Mouse (Mus musculus) embryonic facial prominence, embryonic 12.5 days (tissue): ENCODE results near the gene Arid1b. TPM values are rescaled to one million over a fixed set of nuclear protein-coding genes. Genes with fewer than 3 reads are reported as not detected.
A peak's percentile ranks its signal among the peaks of the same experiment; 100 is the strongest.

Source experiments
- ATAC-seq: fragments of 200-750 bp; cut with Nextera tagmentation; 2 replicates; pipeline ENCODE4 v1.8.0; 2017; ENCODE audit not compliant: insufficient number of reproducible peaks, insufficient read depth, low FRiP score, low TSS enrichment
- H3K27ac ChIP-seq: fragments of 300-500 bp; sonication (generic); 2 replicates; pipeline ENCODE4 v1.5.1; 2016; ENCODE audit warnings: mild to moderate bottlenecking
- H3K27me3 ChIP-seq: fragments of 300-500 bp; sonication (generic); 2 replicates; pipeline ENCODE4 v1.6.1; 2016; ENCODE audit warnings: mild to moderate bottlenecking, moderate library complexity
- H3K36me3 ChIP-seq: fragments of 300-500 bp; sonication (generic); 2 replicates; pipeline ENCODE4 v1.6.1; 2016; ENCODE audit warnings: mild to moderate bottlenecking
- H3K4me1 ChIP-seq: fragments of 300-500 bp; sonication (generic); 2 replicates; pipeline ENCODE4 v1.6.1; 2016
- H3K4me2 ChIP-seq: fragments of 300-500 bp; sonication (generic); replicated peaks from 2 replicates; pipeline ENCODE4 v1.6.1; 2016; ENCODE audit warnings: mild to moderate bottlenecking, moderate library complexity
- H3K4me3 ChIP-seq: fragments of 300-500 bp; sonication (generic); 2 replicates; pipeline ENCODE4 v1.5.1; 2016; ENCODE audit warnings: mild to moderate bottlenecking
- H3K9ac ChIP-seq: fragments of 300-500 bp; sonication (generic); 2 replicates; pipeline ENCODE4 v1.6.1; 2016; ENCODE audit warnings: mild to moderate bottlenecking, moderate library complexity
- H3K9me3 ChIP-seq: fragments of 300-500 bp; sonication (generic); 2 replicates; pipeline ENCODE4 v1.6.1; 2016; ENCODE audit warnings: mild to moderate bottlenecking, moderate library complexity
- WGBS: fragments of 180-500 bp; shearing (Covaris S2); methylation state at CpG from one replicate; pipeline ENCODE4 v1.1.7; 2016; 5-methylcytosine and 5-hydroxymethylcytosine counted together
- polyA plus RNA-seq: library from polyadenylated mRNA; unstranded; fragments of >200 nt; fragmentation: Nextera tagmentation; extraction: Ambion mirVana; gene quantifications from 2 replicates; pipeline ENCODE4 v1.2.1, GENCODE M21; 2016

The Arid1b gene
- polyA plus RNA-seq, 1 experiment from 2014 or later, result 18.5 TPM

GRCm38 (mm10) chr17:5198811-5199210, 204.7 kb downstream of the Arid1b start:
- Histone ChIP-seq H3K4me1 (peaks cover 28% of the 10 kb centered on the region), H3K27me3 (no peaks in the 10 kb centered on the region), H3K9me3 (no peaks in the 10 kb centered on the region), H3K9ac (no peak overlapping the region), H3K4me2 (no peak overlapping the region), H3K27ac (no peak overlapping the region), H3K4me3 (no peak overlapping the region), H3K36me3 (no peaks in the 10 kb centered on the region)
- 88% methylated on average over 4 of the region's 4 CpGs for WGBS
- ATAC-seq, result no peak

- Histone ChIP-seq H3K27me3 (no peaks in the 10 kb centered on the region), H3K36me3 (no peaks in the 10 kb centered on the region), H3K9me3 (no peaks in the 10 kb centered on the region), H3K9ac (no peak overlapping the region), H3K4me1 (peaks cover 16% of the 10 kb centered on the region; the same call in 1 of the 2 replicates), H3K4me3 (no peak overlapping the region), H3K27ac (no peak overlapping the region), H3K4me2 (no peak overlapping the region)
- 89% methylated on average over 6 of the region's 6 CpGs for WGBS
- no peak for ATAC-seq
Measured at GRCm38 (mm10) chr17:5200638-5201037, 206.5 kb downstream of the Arid1b start.

DNA sequence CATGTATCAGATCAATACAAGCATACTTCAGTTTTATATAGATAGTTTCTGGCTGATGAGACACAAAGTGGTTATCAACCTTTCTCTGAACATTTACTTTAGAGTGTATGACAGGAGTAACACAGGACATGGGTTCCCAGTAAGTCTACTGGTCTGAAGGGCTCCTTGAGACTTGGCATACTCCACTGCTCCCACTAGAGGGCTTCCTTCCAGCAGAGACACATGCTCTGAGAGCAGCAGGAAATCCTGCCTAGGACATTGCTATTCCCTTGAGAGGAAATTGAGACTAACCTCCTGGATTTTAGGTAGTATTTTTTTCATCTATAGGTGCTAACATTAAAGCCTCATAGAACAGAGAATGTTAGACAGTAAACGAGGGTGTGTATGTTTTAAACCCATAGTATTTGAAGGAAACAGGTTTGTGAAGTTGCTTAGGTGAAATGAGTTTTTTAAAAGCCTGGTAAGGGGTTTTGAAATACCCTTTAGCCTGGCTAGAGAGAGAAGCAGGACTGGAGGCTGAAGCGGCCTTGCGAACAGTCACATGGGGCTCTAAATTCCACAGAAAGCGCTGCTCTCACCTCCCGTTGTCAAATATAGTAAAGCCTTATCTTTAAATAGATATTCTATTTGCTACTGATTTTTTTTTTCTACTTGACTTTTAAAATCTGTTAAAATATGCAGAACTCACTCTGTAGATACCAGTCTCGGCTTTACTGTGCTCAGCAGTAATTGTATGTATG, 207.9 kb downstream of the Arid1b start:
- Histone ChIP-seq H3K9me3 (no peaks in the 10 kb centered on the region), H3K9ac (no peak overlapping the region), H3K4me2 (no peak overlapping the region), H3K36me3 (no peaks in the 10 kb centered on the region), H3K4me1 (peaks cover 21% of the 10 kb centered on the region; the same call in 1 of the 2 replicates), H3K4me3 (no peak overlapping the region), H3K27me3 (no peaks in the 10 kb centered on the region), H3K27ac (no peak overlapping the region)
- no peak for ATAC-seq
- WGBS, result 78% methylated on average over 6 of the region's 6 CpGs

DNA sequence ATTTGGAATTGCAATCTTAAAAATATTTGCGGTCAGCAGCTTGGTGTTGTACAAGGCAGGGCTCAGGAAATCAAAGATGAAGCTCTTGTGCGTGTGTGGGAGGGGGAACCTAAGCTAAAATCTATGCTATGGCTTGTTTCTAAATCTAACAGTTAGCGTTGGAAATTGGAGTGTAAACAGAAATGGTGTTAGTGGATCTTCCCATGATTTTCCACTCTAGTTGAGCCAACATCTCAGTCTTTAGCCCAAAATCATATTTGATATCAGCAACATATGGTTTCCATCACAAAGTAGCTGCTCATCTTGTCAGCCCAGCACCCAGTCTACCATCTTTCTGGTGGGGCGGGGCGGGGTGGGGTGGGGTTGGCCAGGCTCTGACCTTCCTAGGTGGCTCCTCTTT, 208.6 kb downstream of the Arid1b start:
- 87% methylated on average over 5 of the region's 5 CpGs for WGBS
- Histone ChIP-seq H3K4me1 (peaks cover 21% of the 10 kb centered on the region; the same call in 1 of the 2 replicates), H3K27me3 (no peaks in the 10 kb centered on the region), H3K9ac (no peak overlapping the region), H3K36me3 (no peaks in the 10 kb centered on the region), H3K9me3 (no peaks in the 10 kb centered on the region), H3K4me3 (no peak overlapping the region), H3K27ac (no peak overlapping the region), H3K4me2 (no peak overlapping the region)
- no peak for ATAC-seq

DNA sequence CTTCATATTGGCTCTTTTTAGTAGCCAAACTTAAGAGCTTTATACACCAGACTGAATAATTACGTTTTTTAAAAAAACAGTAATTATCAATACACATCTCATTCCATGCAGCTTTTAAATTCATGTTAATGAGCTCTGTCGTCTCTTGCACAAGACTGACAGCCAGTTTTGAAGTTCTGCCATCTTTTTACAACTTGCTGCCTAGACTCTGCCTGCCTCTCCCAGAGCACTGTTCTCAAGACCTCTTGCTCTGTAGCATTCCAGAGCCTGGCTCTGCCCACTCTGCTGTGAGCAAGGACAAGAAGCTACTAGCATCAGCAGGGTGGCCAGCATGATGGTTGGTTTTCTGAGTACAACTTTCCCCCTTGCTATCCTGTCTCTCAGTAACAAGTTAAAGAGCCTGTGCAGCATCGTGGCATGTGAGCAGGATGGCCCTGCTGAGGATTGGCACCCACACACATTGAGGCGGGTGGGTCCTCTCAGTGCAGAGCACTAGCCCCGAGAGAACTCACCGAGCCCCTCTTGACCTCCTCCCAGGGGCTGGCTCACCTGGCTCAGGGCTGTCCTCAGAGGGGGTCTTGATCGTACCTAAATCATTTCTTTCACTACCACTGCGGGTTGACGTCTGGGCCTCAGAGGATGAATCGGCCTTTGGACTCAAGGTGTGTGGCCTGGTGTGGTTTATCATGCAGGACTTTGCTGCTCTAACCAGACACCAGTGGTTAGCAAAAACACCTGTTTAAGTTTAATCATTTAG, 209.4 kb downstream of the Arid1b start:
- WGBS, result 86% methylated on average over 10 of the region's 10 CpGs
- H3K27me3 ChIP-seq, result no peaks in the 10 kb centered on the region
- H3K9ac ChIP-seq, result no peak overlapping the region
- no peak for ATAC-seq
- 0 out of 2 replicates have a peak overlapping the region, but pooled peaks have one; percentile 11 for H3K27ac ChIP-seq
- H3K9me3 ChIP-seq, result no peaks in the 10 kb centered on the region
- H3K4me3 ChIP-seq, result no peak overlapping the region
- H3K4me1 ChIP-seq, result peaks cover 20% of the 10 kb centered on the region; the same call in 1 of the 2 replicates
- H3K36me3 ChIP-seq, result no peaks in the 10 kb centered on the region
- H3K4me2 ChIP-seq, result no peak overlapping the region

DNA sequence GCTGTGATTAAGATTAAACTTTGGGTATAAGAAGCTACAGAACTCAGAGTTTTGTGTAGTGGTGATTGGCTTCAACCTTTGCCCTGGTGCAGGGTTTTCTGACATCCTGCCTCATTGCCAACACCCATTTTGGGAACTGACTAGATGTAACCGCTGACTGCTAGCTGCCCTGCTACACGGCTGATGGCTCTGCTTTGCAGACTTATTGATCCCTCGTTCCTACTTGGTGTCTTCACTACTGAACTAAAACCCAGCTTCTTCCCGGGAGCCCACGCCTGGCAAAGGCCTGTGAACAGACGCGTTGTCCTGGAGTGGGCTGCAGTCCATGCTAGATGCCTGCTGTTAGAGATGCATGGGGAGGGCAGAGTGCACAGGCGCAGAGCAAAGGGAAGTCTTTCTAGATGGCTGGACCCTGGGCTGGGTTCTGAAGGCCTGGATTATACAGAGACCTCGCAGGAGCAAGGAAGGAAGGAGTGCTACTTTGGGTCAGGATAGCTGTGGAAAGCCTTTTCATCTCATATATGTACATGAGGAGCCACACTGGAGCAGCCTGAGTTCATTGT, 210.1 kb downstream of the Arid1b start:
- 91% methylated on average over 9 of the region's 9 CpGs for WGBS
- no peak overlapping the region for H3K9ac ChIP-seq
- H3K27ac ChIP-seq, result no peak overlapping the region
- H3K9me3 ChIP-seq, result no peaks in the 10 kb centered on the region
- ATAC-seq, result no peak
- H3K4me3 ChIP-seq, result no peak overlapping the region
- H3K4me1 ChIP-seq, result peaks cover 16% of the 10 kb centered on the region; the same call in 1 of the 2 replicates
- no peaks in the 10 kb centered on the region for H3K36me3 ChIP-seq
- H3K4me2 ChIP-seq, result no peak overlapping the region
- no peaks in the 10 kb centered on the region for H3K27me3 ChIP-seq

DNA sequence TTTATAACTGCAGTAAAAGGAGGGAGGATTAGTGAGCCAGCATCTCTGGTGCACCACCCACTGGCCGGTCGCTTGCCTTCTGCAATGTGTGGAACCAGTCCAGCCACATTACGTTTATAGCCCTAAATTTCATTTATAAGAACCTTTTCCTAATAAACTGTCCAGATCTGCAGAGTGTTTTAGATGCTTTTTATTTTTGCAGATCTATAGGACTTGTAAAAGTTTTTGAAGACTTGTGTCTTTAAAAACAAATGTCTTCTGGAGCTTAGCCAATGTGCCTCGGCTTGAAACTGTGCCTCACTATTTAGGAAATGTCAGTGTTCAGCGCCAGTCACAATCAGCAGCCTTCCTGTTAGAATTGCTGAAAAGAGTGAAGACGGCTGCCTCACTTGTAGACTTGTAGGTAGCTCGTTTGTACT, 211.0 kb downstream of the Arid1b start:
- Histone ChIP-seq H3K9me3 (no peaks in the 10 kb centered on the region), H3K4me1 (peaks cover 16% of the 10 kb centered on the region; the same call in 1 of the 2 replicates), H3K27me3 (no peaks in the 10 kb centered on the region), H3K27ac (no peak overlapping the region), H3K4me2 (no peak overlapping the region), H3K4me3 (no peak overlapping the region), H3K36me3 (no peaks in the 10 kb centered on the region), H3K9ac (no peak overlapping the region)
- 68% methylated on average over 7 of the region's 7 CpGs for WGBS
- ATAC-seq, result no peak

GRCm38 (mm10) chr17:5206731-5207130, 212.6 kb downstream of the Arid1b start:
- Histone ChIP-seq H3K4me2 (no peak overlapping the region), H3K4me1 (peaks cover 23% of the 10 kb centered on the region; the same call in 1 of the 2 replicates), H3K27ac (no peak overlapping the region), H3K9me3 (no peaks in the 10 kb centered on the region), H3K36me3 (no peaks in the 10 kb centered on the region), H3K9ac (no peak overlapping the region), H3K27me3 (no peaks in the 10 kb centered on the region), H3K4me3 (no peak overlapping the region)
- 76% methylated on average over 9 of the region's 9 CpGs for WGBS
- ATAC-seq, result no peak

DNA sequence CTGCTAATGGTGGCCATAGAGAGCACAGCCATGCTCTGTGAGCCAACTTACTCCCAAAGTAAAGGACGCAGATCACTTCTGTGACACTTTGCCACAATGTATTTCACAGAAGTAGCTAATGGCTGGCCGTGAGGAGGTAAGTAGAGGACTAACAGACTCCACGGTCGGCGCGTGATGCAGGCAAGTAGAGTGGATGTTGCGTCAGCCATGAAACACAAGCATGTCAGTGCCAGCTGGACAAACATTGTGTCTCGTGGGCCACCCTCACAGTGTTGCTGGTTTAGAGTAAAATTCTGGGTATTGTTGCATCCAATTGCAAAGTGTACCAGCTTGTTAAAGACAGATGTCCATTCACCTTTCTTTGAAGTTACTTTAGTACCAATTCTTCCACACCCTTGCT, 213.7 kb downstream of the Arid1b start:
- Histone ChIP-seq H3K9ac (no peak overlapping the region), H3K27ac (no peak overlapping the region), H3K27me3 (no peaks in the 10 kb centered on the region), H3K9me3 (no peaks in the 10 kb centered on the region), H3K36me3 (no peaks in the 10 kb centered on the region), H3K4me2 (no peak overlapping the region), H3K4me3 (no peak overlapping the region), H3K4me1 (peaks cover 25% of the 10 kb centered on the region; the same call in 1 of the 2 replicates)
- no peak for ATAC-seq
- WGBS, result 83% methylated on average over 8 of the region's 8 CpGs

DNA sequence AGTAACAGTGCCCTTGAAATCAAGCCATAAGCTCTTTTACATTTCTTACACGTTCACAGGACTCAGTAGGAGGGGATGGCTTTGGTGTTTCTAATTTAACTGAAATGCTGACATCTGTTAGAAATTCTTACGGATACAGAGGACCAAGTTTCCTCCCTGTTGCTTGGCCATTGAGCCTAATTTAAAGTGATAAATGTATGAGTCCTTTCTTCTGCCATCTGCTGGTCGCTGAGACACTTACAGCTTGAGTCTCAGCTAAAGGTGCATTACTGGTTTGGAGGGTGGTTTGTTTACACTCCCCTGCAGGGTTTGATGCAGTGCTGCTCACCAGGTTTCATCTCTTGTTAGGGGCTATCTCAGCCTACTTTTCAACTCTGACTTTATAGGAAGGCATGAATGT, 214.2 kb downstream of the Arid1b start:
- no peak for ATAC-seq
- H3K9me3 ChIP-seq, result no peaks in the 10 kb centered on the region
- no peaks in the 10 kb centered on the region for H3K36me3 ChIP-seq
- H3K27ac ChIP-seq, result no peak overlapping the region
- no peak overlapping the region for H3K4me2 ChIP-seq
- no peak overlapping the region for H3K4me3 ChIP-seq
- H3K9ac ChIP-seq, result no peak overlapping the region
- 20% methylated on average over 3 of the region's 3 CpGs for WGBS
- H3K27me3 ChIP-seq, result no peaks in the 10 kb centered on the region
- H3K4me1 ChIP-seq, result peaks cover 27% of the 10 kb centered on the region; the same call in 1 of the 2 replicates

DNA sequence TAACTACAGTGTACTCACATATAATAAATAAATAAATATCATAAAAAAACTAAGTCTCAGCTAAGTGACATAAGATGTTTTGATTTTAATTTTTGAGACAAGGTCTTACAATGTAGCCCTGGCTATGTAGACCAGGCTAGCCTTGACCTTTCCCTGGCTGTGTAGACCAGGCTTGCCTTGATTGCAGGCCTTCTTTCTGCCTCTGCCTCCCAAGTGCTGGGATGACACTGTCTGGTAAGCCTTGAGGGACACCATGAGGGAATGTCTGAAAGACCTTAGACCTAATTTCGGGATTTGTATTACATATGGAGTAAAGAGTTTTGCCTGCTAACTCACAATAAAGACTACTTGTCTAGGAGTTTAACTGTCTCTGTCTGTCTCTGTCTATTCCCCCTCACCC, 214.9 kb downstream of the Arid1b start:
- WGBS, result 88% methylated on average over 1 of the region's 1 CpGs
- Histone ChIP-seq H3K4me1 (peaks cover 29% of the 10 kb centered on the region; the same call in 1 of the 2 replicates), H3K27me3 (no peaks in the 10 kb centered on the region), H3K9me3 (no peaks in the 10 kb centered on the region), H3K9ac (no peak overlapping the region), H3K4me3 (no peak overlapping the region), H3K36me3 (no peaks in the 10 kb centered on the region), H3K4me2 (no peak overlapping the region), H3K27ac (no peak overlapping the region)
- no peak for ATAC-seq
